ENCODE assay signal across 10 mouse cellular contexts in genomic region chr11:52831631-52832310, GRCm38 (mm10).
"Had no signal": no experiment of that assay in that cellular context is flagged by ENCODE, and none has a peak within 500 bp of the region (broad histone marks: within the 10 kb centered on the region; RNA-seq: fewer than 3 reads in every experiment).

No protein-coding gene starts in this region.

- H3K4me3 ChIP-seq: limb, embryonic 13.5 days; midbrain, embryonic 13.5 days; stomach, embryonic 15.5 days had no signal

- H3K27ac ChIP-seq: limb, embryonic 13.5 days; liver, embryonic 14.5 days; midbrain, embryonic 13.5 days; stomach, embryonic 15.5 days had no signal

- H3K4me1 ChIP-seq: limb, embryonic 13.5 days; midbrain, embryonic 13.5 days; stomach, embryonic 15.5 days had no signal

- H3K36me3 ChIP-seq: limb, embryonic 13.5 days; midbrain, embryonic 13.5 days; stomach, embryonic 15.5 days had no signal

- H3K27me3 ChIP-seq: midbrain, embryonic 13.5 days; stomach, embryonic 15.5 days had no signal

- H3K9me3 ChIP-seq: limb, embryonic 13.5 days; midbrain, embryonic 13.5 days; stomach, embryonic 15.5 days had no signal

- H3K4me2 ChIP-seq: limb, embryonic 13.5 days; midbrain, embryonic 13.5 days; stomach, embryonic 15.5 days had no signal

- H3K9ac ChIP-seq: limb, embryonic 13.5 days; liver, embryonic 14.5 days; midbrain, embryonic 13.5 days; stomach, embryonic 15.5 days had no signal

- ATAC-seq: intestine, postnatal 0 days; midbrain, embryonic 13.5 days had no signal

- DNase-seq: kidney, adult 8-10 months; kidney, postnatal 25 days; lung, adult 18-20 months; right cerebral cortex, postnatal 4 days; thymus, postnatal 25 days had no signal
